Mouse (Mus musculus) liver, embryonic 14.5 days (tissue): ENCODE results near the gene Olfr573-ps1.

Source experiments
- CTCF ChIP-seq: IDR thresholded peaks from 2 replicates; pipeline ENCODE4 v1.5.1; 2016; ENCODE audit warnings: antibody characterized with exemption, low read depth, control low read depth
- EP300 ChIP-seq: IDR thresholded peaks from 2 replicates; pipeline ENCODE4 v1.6.1; 2016; ENCODE audit warnings: antibody characterized with exemption, low read depth

- TF ChIP-seq CTCF (no peak), EP300 (no peak)
Observed at GRCm38 (mm10) chr7:102942475-102942874, at the start of gene Olfr573-ps1.
